Mouse (Mus musculus) gastrocnemius, postnatal 36 days (tissue): ENCODE results near the gene Nrp2. TPM values are rescaled to one million over a fixed set of nuclear protein-coding genes. Genes with fewer than 3 reads are reported as not detected.

Source experiments
- DNase-seq, 2 experiments: peaks; one replicate each; pipeline ENCODE4 v3.0.0; 2022
- intact Hi-C: fragments of 180-260 bp; cut with DNase I; formaldehyde crosslinking; loops from one replicate; pipeline ENCODE4 v1.15.1; 2025
- total RNA-seq, 2 experiments: library from RNA; stranded (reverse); gene quantifications; 2 replicates each; pipeline ENCODE4 v1.2.3; 2021

The Nrp2 gene
- total RNA-seq, 2 experiments from 2014 or later, result 3.8 to 4.2 TPM

- intact Hi-C loops, result no loop called here
These were observed 100.5 kb downstream of the Nrp2 start for GRCm38 (mm10) chr1:62803544-62803943.

GRCm38 (mm10) chr1:62806014-62806413, 102.9 kb downstream of the Nrp2 start:
- DNase-seq, result no peak
- intact Hi-C loops, result no loop called here

More at GRCm38 (mm10) chr1:62803544-62803943, 100.5 kb downstream of the Nrp2 start:
- no peak for DNase-seq

- intact Hi-C loops, result no loop called here
- DNase-seq, result no peak
These were observed 105.3 kb downstream of the Nrp2 start for GRCm38 (mm10) chr1:62808395-62808794.

GRCm38 (mm10) chr1:62809601-62810228, 106.6 kb downstream of the Nrp2 start:
- DNase-seq, result no peak
- intact Hi-C loops, result no loop called here

- intact Hi-C loops, result no loop called here
- DNase-seq, result peak; percentile 15 to 27
These were observed 108.1 kb downstream of the Nrp2 start for GRCm38 (mm10) chr1:62811141-62811540.

GRCm38 (mm10) chr1:62812701-62813684, 109.9 kb downstream of the Nrp2 start:
- DNase-seq, result no peak
- intact Hi-C loops, result no loop called here

- DNase-seq, result no peak
- intact Hi-C loops, result no loop called here
These were observed 110.9 kb downstream of the Nrp2 start for GRCm38 (mm10) chr1:62813938-62814337.

- no peak for DNase-seq
- intact Hi-C loops, result no loop called here
These were observed 114.5 kb downstream of the Nrp2 start for GRCm38 (mm10) chr1:62817566-62817965.

- no peak for DNase-seq
- intact Hi-C loops, result no loop called here
These were observed 117.1 kb downstream of the Nrp2 start for GRCm38 (mm10) chr1:62820170-62820569.

GRCm38 (mm10) chr1:62821509-62822398, 118.7 kb downstream of the Nrp2 start:
- DNase-seq, result no peak
- intact Hi-C loops, result no loop called here

GRCm38 (mm10) chr1:62823549-62824195, 120.6 kb downstream of the Nrp2 start:
- DNase-seq, result no peak
- intact Hi-C loops, result no loop called here

- DNase-seq, result no peak
- intact Hi-C loops, result no loop called here
These were observed 123.0 kb downstream of the Nrp2 start for GRCm38 (mm10) chr1:62825822-62826765.

GRCm38 (mm10) chr1:62827316-62827715, 124.2 kb downstream of the Nrp2 start:
- no peak for DNase-seq
- intact Hi-C loops, result no loop called here

GRCm38 (mm10) chr1:62828156-62828555, 125.1 kb downstream of the Nrp2 start:
- intact Hi-C loops, result no loop called here
- no peak for DNase-seq

- intact Hi-C loops, result no loop called here
- DNase-seq, result no peak
These were observed 126.8 kb downstream of the Nrp2 start for GRCm38 (mm10) chr1:62829690-62830417.

- intact Hi-C loops, result no loop called here
These were observed 127.3 kb downstream of the Nrp2 start for GRCm38 (mm10) chr1:62830418-62830769.

GRCm38 (mm10) chr1:62831725-62832455, 128.8 kb downstream of the Nrp2 start:
- intact Hi-C loops, result no loop called here
- no peak for DNase-seq

More at GRCm38 (mm10) chr1:62830418-62830769, 127.3 kb downstream of the Nrp2 start:
- no peak for DNase-seq

GRCm38 (mm10) chr1:62833356-62833755, 130.3 kb downstream of the Nrp2 start:
- intact Hi-C loops, result no loop called here
- DNase-seq, result no peak
